Mouse (Mus musculus): ENCODE results near the gene Ptch2. TPM values are rescaled to one million over a fixed set of nuclear protein-coding genes. Genes with fewer than 3 reads are reported as not detected.

The Ptch2 gene
- 28.6 and 28.9 TPM in 2 replicates for polyA plus RNA-seq (2012; rRNA removed)

GRCm38 (mm10) chr4:117095551-117096452 lies at the start of gene Ptch2:
Ptch2 (plus strand) TSS chr4:117096075.

DNA sequence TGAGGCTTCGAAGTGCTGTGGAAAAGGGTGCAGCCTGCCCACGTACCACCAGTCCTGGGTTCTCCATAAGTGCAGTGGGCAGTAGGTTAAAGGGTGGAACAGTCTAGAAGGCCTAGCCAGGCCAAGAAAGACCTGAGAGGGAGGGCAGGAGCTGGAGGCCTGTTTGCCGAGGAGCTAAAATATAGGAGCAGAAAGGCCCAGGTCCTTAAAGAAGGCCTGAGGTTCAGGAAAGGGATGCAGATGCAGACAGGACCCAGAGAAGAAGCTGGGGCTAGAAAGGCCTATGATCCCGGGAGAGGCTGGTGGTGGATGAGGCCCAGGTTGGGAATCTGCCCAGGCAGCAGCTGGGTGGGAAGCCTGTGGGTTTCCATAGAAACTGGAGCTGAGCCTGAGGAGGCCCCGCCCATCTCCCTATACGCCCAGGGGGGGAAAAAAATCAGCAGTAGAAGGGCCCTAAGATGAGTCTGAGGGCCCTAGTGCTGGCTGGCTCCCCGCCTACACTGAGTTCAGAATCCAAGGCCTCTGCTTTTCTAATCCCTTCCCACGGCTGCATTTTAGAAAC lies 29.6 kb downstream of the Ptch2 start, which contains the start of gene Btbd19:
TSS of gene Btbd19 (minus strand) at position 378 of the 562 bp plus-strand sequence.

DNA sequence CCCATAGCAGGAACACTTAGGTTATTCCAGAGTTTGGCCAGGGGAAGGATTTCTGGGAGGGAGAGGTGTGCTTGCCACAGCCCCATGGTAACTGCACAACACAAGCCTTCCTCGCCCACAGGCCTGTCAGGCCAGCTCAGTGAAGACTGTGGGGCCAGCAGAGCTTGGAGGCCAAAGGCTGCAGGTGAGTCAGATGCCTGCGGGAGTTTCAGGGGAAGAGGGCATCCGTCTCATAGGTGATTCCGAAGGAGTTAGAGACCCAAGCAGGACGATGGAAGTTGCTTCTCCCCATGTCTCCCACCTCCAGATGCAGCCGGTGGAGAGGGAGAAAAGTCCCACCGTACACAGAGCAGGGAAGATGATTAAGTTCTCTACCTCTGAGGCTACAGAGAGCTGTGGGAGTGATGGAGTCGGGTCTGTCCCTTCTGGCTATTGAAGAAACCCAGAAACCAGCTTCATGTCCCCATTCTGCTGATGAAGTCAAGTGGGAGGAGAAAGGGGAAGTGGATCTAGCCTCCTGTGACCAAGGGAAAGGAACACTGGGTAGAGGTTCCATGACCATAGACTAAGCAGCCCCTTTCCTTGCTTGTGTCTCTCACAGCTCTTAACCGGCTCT lies 30.9 kb downstream of the Ptch2 start, which contains the start of gene Tctex1d4:
TSS of gene Tctex1d4 (plus strand) at position 120 of the 616 bp plus-strand sequence.

DNA sequence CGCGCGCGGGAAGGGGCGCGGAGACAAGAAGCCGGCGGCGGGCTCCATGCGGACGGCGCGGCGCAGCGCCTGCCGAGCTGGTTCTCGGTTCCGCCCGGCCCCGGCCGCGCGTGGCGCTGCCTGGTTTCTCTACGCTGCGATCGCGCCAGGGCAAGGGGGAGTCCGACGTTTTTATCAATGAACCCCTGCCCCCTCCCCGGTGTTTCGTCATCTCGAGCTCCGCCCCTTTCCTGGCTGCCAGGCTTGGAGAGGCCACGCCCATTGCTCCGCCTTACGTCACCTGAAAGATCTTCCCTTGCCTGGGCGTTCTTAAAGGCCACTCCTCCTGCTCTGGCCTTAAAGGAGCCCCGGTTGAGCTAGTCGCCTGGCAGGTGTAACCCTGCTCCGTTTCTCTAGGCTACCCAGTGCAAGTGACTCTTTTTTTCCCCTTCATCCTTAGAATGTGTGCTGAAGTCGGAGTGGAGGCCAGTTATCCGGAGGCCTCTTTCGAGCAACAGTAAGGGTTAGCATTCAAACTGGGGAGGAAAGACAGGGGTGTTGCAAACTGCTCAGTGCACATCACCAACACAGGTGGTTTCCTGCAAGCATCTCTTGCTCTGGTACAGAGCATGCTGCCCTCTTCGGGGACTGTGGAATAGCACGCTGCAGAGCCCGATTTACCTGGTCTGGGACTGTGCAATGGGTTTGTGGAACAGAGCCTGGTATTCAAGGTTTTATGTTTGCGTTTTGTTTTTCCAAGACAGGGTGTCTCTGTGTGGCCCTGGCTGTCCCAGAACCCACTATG lies 38.1 kb downstream of the Ptch2 start, which contains the start of gene Plk3:
TSS of gene Plk3 (minus strand) at position 147 of the 784 bp plus-strand sequence.

DNA sequence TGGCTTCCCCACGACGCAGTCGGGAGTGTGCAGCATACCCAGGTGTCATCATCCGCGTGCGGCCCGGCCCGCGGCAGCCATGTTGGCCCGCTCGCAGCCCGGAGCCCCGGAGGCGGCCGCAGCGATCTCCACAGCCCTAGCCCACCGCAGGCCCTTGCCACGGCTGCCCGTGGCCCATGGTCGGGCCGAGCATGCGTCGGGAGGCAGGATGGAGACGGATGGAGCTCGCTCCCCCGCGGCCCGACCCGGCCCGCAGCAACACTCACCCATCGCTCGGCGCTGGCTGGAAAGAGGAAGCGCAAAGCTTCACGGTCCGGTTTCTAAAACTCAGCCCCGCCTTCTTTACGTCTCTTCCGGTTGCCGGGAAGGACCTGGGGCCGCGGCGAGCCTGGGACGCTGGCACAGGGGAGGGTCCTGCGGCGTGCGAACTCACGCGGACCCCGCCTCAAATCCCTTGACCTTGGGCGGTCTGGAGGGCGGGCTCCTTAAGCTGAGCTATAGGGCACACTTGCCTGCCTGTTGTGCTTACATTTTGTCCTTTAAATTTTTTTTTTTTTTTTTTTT lies 60.0 kb downstream of the Ptch2 start, which contains the start of gene Rps8:
TSS of gene Rps8 (minus strand) at position 452 of the 564 bp plus-strand sequence.

Other genes with a start within 250 kb of the Ptch2 start
- 2.9 and 4.0 TPM in 2 replicates for gene Zswim5, start 218.7 kb upstream of the Ptch2 start, polyA plus RNA-seq (2012; rRNA removed)
- 62.9 and 91.3 TPM in 2 replicates for gene Urod, start 101.7 kb upstream of the Ptch2 start, polyA plus RNA-seq (2012; rRNA removed)
- gene Hectd3, start 100.8 kb upstream of the Ptch2 start, polyA plus RNA-seq (2012; rRNA removed): 59.8 and 70.1 TPM in 2 replicates
- gene Eif2b3, start 76.7 kb upstream of the Ptch2 start, polyA plus RNA-seq (2012; rRNA removed): 5.8 and 7.4 TPM in 2 replicates
- gene Btbd19, start 29.6 kb downstream of the Ptch2 start, polyA plus RNA-seq (2012; rRNA removed): 19.4 and 24.1 TPM in 2 replicates
- gene Tctex1d4, start 30.7 kb downstream of the Ptch2 start, polyA plus RNA-seq (2012; rRNA removed): 68.6 and 81.5 TPM in 2 replicates
- 11.5 and 12.2 TPM in 2 replicates for gene Plk3, start 37.9 kb downstream of the Ptch2 start, polyA plus RNA-seq (2012; rRNA removed)
- 658 and 734 TPM in 2 replicates for gene Rps8, start 60.2 kb downstream of the Ptch2 start, polyA plus RNA-seq (2012; rRNA removed)
- gene Kif2c, start 86.6 kb downstream of the Ptch2 start, polyA plus RNA-seq (2012; rRNA removed): 5.3 and 6.5 TPM in 2 replicates
- gene Tmem53, start 155.9 kb downstream of the Ptch2 start, polyA plus RNA-seq (2012; rRNA removed): 46.6 and 59.0 TPM in 2 replicates
- 5.1 and 5.4 TPM in 2 replicates for gene Armh1, start 156.1 kb downstream of the Ptch2 start, polyA plus RNA-seq (2012; rRNA removed)

Measured in ovary, adult 2 months (tissue).